Mouse (Mus musculus) cerebellum, adult 2 months (tissue): ENCODE results near the gene Cnn1.

Experiments used
- CTCF ChIP-seq: fragments of 200-500 bp; IDR thresholded peaks from 2 replicates; pipeline ENCODE4 v1.5.1; 2011; ENCODE audit warnings: low read depth, mild to moderate bottlenecking, control low read depth, low read length, moderate library complexity, borderline replicate concordance; ENCODE audit not compliant: insufficient read depth
- POLR2A ChIP-seq: fragments of 200-500 bp; IDR thresholded peaks from 2 replicates; pipeline ENCODE4 v1.6.1; 2011; ENCODE audit warnings: low read length, control low read depth, borderline replicate concordance; ENCODE audit not compliant: insufficient read depth

GRCm38 (mm10) chr9:22122005-22122404, 23.0 kb downstream of the Cnn1 start:
- TF ChIP-seq CTCF (no peak), POLR2A (no peak)
